19 mouse cellular contexts compared by ENCODE assay signal in the genomic region with DNA sequence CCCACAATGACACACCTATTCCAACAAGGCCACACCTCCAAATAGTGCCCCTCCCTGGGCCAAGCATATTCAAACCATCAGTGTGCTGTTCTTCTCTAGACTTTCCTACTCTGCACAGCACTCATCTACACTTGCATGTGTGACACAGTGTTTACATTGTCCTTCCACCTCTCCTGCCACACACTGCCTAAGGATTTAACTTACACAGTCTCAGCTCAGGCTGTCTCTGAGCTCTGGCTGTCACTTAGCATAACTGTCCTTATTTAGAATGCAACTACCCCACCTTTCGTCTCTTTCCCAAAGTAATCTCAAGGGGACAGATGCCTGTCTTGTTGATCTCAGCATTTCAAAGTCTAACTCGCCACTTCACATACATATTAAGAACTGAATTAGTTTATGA.
"Had no signal": no experiment of that assay in that cellular context is flagged by ENCODE, and none has a peak within 500 bp of the region (broad histone marks: within the 10 kb centered on the region; RNA-seq: fewer than 3 reads in every experiment).

No protein-coding gene starts in this region.

- H3K4me3 ChIP-seq: liver, embryonic 15.5 days; lung, embryonic 15.5 days; midbrain, embryonic 10.5 days; midbrain, embryonic 12.5 days; myocyte; neural tube, embryonic 13.5 days; neural tube, embryonic 15.5 days; stomach, embryonic 15.5 days had no signal

- ATAC-seq: liver, postnatal 0 days; lung, postnatal 0 days; midbrain, embryonic 16.5 days had no signal

- H3K9me3 ChIP-seq: liver, embryonic 15.5 days; lung, embryonic 15.5 days; midbrain, embryonic 10.5 days; midbrain, embryonic 12.5 days; neural tube, embryonic 13.5 days; neural tube, embryonic 15.5 days; stomach, embryonic 15.5 days had no signal

- H3K4me1 ChIP-seq: liver, embryonic 15.5 days; lung, embryonic 15.5 days; midbrain, embryonic 10.5 days; midbrain, embryonic 12.5 days; neural tube, embryonic 13.5 days; neural tube, embryonic 15.5 days; stomach, embryonic 15.5 days had no signal

- H3K9ac ChIP-seq: liver, embryonic 15.5 days; liver, postnatal 0 days; lung, embryonic 15.5 days; midbrain, embryonic 12.5 days; neural tube, embryonic 13.5 days; neural tube, embryonic 15.5 days; stomach, embryonic 15.5 days had no signal

- H3K27ac ChIP-seq: liver, embryonic 15.5 days; lung, embryonic 15.5 days; midbrain, embryonic 10.5 days; midbrain, embryonic 12.5 days; neural tube, embryonic 13.5 days; neural tube, embryonic 15.5 days; stomach, embryonic 15.5 days had no signal

- H3K36me3 ChIP-seq: liver, embryonic 15.5 days; lung, embryonic 15.5 days; midbrain, embryonic 10.5 days; midbrain, embryonic 12.5 days; neural tube, embryonic 13.5 days; neural tube, embryonic 15.5 days; stomach, embryonic 15.5 days had no signal

- H3K4me2 ChIP-seq: liver, embryonic 15.5 days; lung, embryonic 15.5 days; midbrain, embryonic 12.5 days; neural tube, embryonic 13.5 days; neural tube, embryonic 15.5 days; stomach, embryonic 15.5 days had no signal

- H3K27me3 ChIP-seq: liver, embryonic 15.5 days; lung, embryonic 15.5 days; midbrain, embryonic 12.5 days; neural tube, embryonic 13.5 days; neural tube, embryonic 15.5 days; stomach, embryonic 15.5 days had no signal

- DNase-seq: liver, postnatal 0 days; lung, adult 2 months; lung, postnatal 4 days; midbrain, embryonic 14.5 days; retina, postnatal 1 day; right cerebral cortex, postnatal 14 days; thymus, adult 18-20 months; thymus, postnatal 14 days; thymus, postnatal 36 days had no signal
